Mouse (Mus musculus): ENCODE results near the gene Rhot2. TPM values are rescaled to one million over a fixed set of nuclear protein-coding genes. Genes with fewer than 3 reads are reported as not detected.

The Rhot2 gene
- total RNA-seq (2021): 100 to 1,000 TPM; 102 to 103 TPM

DNA sequence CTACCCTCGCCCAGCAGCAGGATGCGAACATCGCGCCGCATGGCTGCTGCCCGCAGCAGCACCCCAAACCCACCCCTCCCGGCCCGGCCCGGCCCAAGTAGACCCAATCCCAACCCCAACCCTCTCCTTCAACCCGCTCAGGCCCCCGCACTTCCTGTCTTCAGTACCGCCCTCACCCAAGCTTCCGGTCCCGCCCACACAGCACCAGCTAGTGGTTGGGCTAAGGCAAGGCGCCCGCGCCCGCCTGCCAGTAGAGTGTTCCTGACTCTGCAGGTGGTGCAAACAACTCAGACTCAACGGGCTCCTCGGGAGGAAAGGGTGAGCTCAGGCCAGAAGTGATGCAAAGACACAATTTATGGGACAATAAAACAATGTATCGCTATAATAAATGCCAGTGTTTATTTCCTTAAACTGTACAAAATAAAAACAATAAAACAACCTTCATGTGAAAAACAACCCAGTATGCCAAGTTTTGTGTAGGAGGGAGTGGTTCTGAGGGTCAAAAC lies at the start of gene Rhot2:
TSS of gene Rhot2 (minus strand) at position 456 of the 506 bp plus-strand sequence.
- peak; percentile 92 to 95 for DNase-seq

DNA sequence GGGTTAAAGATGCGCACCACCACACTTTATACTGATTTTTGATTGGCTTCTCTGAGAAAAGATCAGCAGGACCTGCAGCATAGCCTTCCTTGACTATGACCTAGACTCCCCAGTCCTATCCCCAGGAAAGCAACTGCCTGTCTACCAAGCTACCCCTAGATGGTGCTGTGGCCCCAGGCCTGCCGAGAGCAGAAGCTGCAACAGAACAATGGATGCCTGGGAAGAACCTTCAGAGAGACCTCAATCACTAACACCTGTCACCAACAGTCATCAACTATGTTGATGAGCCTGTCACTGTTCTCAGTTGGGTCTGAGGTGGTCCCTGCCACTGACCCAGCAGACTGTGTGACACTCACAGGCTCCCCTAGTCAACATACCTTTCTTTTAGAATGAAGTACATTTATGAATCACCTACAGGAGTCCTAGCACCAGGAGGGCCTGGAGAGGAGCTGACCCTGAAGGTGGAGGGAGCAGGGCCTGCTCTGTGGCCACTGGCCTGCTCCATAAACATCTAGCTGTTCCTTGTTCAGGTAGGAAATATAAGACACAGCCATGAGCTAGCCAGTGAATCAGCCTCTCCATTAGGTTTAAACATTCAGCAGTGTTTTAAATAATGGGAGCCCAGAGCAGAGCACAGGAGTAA lies 49.4 kb upstream of the Rhot2 start:
- peak; percentile 72 to 74 for DNase-seq

DNA sequence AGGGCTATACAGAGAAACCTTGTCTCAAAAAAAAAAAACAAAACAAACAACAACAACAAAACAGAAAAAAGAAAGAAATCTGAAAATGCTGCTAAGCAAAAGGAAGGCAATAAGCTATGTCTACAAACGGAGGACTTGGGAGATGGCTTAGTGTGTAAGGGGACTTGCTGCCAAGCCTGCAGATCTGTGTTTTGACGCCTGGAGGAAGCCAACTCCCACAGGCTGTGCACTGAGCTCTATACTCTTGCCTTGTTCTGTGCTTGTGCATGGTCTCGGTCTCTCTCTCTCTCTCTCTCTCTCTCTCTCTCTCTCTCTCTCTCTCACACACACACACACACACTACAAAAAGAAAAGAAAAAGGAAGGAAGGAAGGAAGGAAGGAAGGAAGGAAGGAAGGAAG lies 44.2 kb upstream of the Rhot2 start:
- DNase-seq: no peak

DNA sequence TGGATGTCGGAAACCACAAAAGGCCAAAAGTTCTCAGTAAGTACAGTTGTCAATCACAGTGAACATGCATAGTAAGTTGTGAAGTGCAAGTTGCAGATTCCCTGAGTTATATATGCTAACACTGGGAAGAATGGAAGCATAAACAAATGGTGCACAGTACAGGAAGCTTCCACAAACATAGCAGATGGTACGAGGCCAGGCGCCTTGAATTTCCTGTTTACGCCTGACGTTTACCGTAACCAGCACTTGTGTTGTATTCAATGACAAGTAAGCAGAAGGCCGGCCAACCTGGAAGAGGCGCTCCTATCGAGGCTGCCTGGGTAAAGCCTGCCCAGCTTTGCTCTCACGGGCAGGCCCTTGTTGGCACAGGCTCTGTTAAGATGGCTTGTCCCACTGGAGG lies 42.8 kb upstream of the Rhot2 start:
- no peak for DNase-seq

DNA sequence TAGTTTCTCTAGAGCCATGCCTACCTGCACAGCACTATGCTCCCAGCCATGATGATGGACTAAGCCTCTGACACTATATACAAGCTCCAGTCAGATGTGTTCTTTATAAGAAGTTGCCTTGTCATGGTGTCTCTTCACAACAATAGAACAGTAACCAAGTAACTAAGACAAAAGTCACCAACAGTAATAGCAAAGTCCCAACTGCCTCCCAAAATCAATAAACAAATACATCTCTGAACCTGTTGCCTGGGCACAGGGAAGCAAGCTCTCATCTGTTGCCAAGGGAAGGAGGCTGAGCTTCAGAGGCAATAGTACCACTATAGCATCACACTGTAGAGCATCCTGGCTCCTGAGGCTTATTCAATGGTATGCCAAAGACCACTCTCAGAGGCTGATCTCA lies 42.2 kb upstream of the Rhot2 start:
- no peak for DNase-seq

DNA sequence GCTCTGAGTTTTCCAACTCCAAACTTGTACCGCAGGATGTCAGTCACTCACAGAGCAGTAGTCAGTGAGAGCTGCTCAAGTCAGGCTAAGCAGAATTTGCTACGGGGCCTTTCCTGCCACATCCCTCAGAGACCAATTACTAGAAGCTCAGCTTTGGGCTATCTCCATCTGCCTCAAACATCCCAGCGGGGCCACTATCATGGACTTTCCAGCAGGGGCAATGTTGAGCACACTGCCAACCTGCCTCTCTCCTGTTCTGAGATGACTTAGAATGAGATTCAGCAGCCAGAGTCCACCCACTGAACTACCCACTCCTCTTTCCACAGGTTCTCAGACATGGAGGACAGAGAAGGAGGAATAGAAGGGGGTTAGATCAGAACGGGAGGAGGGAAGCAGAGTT lies 41.0 kb upstream of the Rhot2 start:
- no peak for DNase-seq

DNA sequence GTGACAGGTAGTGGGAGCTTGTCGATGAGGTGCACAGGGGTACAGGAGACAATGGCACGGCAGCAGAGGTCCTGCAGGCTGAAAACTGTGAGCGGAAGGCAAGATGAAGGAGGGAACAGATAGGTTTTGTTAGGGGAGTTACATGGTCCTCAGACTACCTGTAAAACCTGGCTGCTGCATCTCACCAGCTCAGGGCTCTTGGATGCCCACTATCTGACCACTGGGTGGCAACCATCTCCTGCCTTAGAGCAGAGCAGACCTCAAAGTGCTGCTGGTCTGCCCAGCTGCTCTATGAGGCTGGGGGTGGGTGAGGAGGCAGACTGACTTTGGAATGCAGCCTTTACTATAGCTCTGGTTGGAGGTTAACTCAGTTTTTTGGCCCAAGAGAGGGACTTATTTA lies 39.2 kb upstream of the Rhot2 start:
- no peak for DNase-seq

DNA sequence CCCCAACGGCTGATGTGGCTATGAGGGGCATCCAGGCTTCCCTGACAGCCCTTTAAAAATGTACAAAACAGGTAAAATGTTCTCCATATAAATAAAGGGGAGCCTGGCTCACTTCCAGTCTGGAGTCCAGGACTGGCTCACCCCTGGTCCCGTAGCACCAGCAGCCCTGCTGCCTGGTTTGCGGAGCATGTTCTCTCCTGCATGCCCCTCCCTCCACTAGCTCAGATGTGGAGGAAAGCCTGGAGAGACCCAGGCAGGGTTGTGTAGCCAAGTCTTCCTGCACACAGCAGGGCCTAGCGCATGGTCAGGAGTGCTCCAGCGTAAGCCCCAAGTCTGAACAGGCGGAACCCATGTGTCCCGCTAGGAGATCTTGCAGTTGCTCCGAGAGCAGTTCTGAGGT lies 38.6 kb upstream of the Rhot2 start:
- no peak for DNase-seq

DNA sequence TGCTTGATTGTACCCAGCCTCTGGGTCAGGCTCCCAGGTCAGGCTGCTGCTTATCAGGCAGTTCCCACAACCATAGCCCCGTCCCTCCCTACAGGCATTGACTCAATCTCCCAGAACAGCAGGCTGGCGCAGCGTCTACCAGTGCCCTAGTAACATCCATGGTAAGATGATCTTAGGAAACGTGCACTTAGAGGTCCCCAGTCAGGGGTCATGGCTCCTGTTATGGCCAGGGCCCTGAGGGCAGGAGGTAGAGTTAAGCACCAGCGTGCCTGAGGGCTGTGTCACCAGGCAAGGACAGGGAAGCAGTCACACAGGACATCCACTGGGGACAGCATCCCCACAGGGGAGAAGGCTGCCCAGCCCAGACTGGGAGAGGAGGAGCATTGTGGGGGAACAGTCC lies 37.7 kb upstream of the Rhot2 start:
- no peak for DNase-seq

DNA sequence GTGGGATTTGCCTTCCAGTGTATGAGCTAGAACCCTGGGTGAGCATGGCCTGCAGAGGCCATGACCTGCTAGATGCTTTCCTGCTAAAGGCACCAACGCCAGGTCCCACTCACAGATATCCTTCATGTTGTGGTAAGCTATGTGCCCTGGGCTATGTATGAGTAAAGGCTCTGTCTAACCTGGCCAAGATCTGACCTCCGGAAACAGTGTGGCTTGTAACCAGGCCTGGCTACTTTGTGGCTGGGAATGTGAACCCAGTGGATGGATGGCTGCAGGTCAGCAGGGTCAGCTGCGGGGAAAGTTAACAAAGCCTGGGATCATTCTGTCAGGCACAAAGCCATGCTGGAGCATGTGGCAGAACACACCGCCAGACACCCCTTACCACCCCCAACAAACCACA lies 37.0 kb upstream of the Rhot2 start:
- no peak for DNase-seq

DNA sequence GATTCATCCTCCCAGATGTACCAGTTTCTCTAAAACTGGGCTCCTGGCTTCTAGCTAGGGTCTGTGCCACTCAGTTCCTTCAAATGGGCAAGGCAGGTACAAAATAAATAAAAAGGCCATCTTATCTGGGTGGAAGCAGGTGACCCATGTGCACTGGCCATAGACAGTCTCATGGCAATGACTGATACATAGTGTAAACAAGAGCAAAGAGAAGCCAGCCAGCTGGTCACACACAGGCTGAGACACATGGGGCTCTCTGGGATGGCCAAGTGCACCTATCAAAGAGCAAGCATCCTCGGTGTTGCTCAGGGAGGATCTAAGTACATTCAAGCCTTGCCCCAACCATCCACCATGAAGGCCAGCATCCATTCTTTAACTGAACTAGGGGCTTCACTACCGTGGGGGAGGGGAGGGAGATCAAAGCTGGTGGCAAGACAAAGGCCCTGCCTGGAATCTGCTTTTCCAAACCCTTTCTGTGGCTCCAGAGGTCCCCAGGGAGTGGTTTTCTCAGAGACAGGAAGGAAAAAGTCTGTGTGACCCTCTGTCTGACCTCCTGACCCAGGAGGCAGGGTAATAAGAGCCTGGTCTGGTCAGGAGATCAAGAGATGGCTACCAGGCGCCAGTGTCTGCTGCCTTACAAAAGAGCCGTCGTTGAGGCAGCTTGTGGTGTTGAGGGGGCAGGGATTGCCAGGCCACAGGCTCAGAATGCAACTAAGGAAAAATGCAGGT lies 36.4 kb upstream of the Rhot2 start:
- no peak for DNase-seq

DNA sequence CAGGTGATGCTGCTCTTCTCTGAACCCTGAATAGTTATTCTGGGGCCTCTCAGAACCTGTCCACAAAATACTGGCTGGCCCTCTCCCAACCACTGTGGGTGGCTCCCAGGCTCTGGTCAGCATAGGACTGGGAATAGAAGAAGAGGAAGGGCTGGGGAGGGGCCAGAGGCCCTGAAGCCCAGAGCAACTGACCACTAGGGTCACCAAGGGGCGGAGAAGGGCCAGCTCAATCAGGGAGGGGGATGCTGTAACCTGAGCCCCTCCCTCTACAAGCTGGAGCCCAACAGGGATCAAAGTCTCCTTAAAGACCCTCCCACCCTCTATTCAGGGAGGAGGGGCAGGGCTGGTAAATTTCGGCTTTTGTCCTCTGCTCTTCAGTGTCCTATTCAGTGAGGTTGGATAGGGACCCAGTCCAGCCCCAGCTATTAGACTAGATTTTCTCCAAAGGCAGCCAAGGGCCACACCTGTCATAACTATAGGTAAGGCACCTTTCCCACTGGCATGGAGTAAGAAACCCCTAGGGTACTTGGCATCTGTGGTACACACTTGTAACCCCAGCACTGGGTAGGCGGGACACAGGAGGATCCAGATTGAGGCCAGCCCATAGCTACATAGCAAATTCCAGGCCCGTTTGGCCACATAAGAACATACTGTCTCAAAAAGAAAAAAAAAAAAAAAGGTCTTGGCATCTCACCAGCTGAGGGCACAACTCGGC lies 35.7 kb upstream of the Rhot2 start, which contains the start of gene Wfikkn1:
TSS of gene Wfikkn1 (minus strand) at position 663 of the 715 bp plus-strand sequence.
- DNase-seq: no peak

DNA sequence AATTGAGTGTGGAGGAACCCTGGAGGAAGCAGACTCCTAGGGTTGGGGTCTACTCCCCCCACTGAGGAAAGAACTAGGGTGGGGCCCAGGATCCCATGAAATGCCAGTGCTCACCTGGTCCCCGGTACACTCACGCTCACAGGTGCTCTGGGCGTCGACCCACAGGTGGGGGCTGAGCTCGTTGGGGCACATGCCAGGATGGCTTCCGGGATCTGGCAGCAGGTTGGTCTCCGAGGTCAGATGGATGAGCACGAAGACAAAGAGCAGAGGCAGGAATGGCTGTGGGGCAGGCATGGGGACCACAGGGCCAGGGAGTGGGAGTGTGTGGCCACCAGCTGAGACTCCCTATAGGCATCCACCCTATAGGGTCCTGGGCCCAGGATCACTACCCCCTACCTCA lies 35.1 kb upstream of the Rhot2 start:
- DNase-seq: no peak

DNA sequence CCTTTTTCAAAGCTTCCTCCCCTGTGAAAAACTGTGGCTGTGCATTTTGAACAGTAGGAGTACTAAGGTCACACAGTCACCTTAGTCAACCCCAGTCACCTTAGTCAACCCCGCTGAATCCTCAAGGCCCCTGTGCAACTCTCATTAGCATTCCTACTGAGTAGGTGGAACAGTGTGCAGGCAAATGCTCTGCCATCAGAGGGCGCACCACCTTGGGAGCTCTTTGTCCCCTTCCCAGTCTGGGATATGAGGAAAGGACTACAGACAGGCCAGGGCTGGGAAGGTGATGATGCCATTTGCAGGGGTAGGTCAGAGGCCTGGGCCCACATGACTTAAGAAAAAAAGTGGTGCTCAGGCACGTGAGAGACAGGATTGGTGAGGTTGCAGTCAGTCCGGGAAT lies 34.6 kb upstream of the Rhot2 start:
- no peak for DNase-seq

DNA sequence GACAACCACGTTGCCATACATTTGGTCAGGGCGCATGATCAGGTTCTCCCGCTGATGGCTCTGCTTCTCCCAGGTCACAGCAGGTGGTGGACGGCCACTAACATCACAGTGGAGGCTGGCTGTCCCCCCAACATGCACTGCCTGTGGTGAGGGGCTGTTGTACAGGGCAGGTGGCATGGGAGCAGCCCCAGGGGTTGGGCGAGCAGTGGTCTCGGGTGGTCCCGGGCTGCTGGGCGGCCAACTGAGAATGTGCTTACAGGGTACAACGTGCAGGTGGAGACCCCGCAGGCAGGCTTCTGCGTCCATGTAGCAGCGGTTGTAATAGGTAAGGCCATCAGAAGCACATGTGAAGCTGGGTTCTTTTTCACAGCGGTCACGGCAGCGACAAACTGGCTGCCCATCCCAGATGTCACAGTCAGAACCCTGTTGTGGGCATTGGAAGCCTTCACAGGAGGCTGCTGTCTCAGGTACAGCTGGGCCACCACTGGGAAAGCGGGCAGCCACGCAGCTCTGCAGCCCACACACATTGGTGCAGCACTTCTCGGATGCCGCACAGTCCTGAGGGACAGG lies 34.0 kb upstream of the Rhot2 start:
- no peak for DNase-seq

DNA sequence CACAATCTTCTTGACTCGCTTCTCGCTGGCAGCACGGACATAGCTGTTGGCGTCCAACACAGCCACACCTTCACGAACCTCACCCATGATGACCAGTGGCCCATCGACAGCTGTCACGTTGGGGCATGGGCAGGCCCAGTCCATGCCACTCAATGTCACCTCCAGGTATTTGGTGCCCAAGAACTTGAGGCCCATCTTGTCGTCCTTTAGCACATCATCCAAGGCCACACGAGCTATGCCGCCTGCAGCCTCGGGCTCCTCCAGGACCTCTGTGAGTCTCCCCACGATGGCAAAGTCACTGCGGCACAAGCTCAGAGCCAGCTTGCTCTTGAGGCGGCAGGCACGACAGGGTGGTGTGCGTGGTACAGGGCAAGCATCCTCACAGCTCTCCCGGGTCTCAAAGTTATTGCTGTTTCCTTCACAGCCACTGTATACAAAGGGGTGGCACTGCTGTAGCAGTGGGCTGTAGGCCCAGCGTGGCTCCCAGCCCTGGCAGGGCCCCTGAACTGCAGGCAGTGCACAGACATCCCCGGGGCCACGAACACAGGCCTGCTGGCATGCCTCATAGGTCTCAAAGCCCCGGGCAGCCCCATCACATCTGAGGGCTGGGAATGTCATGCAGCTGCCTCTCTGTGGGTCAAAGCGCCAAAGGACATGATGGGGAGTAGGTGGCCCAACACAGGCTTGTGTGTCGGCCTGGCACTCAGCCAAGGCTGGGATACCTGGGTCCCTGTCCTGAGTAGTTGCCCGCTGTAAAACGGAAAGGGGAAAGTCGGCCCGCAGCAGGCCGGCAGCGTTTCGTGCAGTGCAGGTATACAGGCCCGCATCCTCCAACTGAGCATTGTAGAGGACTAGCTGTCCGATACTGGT lies 33.3 kb upstream of the Rhot2 start:
- DNase-seq: no peak

DNA sequence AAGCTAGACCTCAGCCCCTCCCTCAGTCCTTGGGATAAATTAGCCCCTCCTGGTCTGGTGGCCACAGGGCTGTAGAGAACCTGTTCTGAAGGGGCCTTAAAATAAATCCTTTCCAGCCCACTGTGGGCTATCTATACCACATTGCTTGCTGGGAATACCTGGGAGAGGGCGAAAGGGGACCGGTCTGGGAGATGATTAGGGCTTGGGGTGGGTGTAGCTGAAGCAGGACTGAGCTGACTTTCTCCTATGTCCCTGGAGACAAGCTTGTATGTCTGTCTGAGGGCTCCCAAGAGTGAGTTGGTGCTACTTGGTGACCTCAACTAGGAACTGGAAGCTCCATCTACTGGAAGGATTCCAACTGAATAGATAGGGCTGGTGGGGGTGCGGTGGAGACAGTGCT lies 32.4 kb upstream of the Rhot2 start:
- DNase-seq: no peak

DNA sequence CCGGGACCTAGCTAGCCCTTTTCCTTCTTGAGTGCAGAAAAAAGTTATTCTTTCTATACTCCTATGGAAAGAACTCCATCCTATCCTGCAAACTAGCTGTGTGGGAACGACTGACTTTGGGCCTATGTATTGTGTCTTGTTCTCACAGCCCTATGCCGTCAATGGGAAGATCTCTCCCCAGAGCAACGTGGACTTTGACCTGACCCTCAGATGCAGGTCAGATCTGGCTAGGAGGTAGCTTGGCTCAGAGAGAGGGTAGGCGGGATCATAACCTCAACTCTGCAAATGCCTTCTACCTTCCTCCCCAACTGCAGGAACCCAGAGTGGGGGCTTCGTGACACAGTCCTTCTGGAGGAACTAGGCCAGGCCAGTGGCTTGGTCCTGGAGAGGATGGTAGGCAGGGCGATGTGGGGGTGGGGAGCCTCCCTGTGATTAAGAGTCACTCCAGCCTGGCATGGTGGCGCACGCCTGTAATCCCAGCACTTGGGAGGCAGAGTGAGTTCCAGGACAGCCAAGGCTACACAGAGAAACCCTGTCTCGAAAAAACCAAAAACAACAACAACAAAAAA lies 31.8 kb upstream of the Rhot2 start:
- no peak for DNase-seq

DNA sequence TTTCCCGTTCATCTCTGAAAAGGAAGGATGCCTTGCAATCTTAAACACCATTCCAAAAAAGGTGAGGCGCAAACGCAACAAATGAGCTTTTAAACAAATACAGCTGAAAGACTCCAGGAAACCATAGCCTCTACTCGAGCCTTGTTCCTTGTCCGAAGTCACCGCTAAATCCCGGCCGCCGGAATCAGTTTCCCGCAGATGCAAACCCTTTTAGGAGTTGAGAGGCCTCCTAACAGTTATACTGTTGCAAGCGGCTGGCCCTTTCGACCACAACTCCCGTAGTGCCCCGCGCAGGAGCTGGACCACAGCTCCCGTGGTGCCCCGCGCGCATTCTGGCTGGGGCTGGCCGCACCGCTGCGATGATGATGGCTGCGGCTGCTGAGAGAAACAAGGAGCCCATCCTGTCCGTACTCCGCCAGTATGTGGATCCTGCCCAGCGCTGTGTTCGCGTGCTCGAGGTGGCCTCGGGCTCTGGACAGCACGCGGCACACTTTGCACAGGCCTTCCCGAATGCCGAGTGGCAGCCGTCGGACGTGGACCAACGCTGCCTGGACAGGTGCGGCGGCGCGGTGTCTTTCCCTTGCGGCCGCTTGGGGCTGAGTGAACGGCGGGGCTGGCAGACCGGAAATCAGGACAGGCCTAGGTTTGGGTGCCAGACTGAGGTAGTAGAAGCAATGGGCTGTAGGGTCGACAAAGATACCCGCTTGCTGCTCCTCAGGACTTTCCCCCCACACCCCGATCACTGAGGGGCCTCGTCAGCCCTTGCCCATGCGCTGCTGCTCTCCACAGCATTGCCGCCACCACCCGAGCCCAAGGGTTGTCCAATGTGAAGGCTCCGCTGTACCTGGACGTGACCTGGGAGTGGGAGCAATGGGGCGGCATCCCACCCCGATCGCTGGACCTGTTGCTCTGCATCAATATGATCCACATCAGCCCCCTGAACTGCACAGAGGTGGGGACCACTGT lies 30.8 kb upstream of the Rhot2 start:
- DNase-seq: peak; percentile 89 to 91

DNA sequence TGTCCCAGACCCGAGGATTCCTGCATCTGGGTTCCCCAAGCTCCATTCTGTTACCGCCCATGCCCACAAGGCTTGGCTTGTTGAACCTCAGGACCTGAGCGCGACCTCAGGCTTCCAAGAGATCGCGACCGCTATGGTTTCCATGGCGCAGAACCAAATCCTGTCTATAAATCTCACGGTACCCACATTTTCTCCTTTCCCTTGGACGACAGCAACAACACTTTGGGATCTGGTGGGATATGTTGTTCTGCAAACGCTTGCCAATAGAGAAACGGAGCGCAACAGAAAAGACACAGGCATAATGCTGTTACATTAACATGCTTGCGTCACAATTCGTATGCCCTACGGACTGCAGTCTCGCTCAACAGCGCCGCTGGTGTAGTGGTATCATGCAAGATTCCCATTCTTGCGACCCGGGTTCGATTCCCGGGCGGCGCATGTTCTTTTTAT lies 30.1 kb upstream of the Rhot2 start, which contains the start of gene Mettl26:
TSS of gene Mettl26 (plus strand) at position 354 of the 450 bp plus-strand sequence.
- DNase-seq: peak; percentile 96 to 98

Measured in layer of hippocampus, postnatal 36 days (tissue).